Mouse (Mus musculus): ENCODE data around the gene Cops4.

Gene Cops4

DNA sequence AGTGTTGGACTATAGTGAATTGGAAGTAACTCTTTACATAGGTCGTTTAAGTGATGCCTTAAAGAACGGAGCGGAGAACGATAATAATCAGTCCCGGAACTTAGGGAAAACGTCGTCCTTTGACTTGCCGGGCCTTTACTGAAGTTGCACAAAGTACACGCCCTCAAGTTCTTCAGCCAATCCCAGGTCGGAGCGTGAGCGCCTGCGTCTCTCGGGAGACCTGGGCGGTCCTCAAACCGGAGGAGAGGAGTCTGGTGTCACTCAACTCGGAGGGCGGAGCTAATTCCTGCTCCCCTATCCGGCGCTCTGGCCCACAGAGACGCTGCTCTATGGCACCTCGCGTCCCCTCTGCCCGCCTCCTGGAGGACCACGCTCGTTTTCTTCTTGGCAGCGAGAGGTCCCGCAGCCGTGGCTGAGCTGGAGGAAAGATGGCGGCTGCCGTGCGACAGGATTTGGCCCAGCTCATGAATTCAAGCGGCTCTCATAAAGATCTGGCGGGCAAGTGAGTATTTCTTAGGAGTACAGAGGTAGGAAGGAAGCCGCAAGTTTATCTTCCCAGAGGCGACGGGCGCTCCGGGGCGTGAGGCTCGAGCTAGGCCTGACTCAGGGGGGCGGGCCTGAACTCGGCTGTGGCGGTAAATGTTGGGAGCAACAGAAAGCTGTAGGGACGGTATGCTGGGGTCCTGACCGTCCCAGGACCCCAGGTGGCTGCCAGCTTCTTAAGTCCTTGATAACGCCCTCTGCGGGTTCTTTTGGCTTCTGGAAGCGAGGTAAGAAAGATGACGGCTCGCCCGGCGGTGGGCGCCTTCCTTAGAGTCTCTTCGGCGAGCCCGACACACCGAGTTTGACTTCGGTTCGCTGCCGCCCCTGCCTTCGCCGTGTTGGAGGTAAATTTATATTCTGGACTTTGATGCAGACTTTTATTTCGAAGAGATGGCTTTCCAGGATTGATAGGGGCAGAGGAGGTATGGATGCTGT is at the start of gene Cops4:
TSS of gene Cops4 (plus strand) at position 261 of the 978 bp plus-strand sequence.
- peak; percentile 95 to 96 for DNase-seq (ENCODE audit: low spot score in 2 of 2)

DNA sequence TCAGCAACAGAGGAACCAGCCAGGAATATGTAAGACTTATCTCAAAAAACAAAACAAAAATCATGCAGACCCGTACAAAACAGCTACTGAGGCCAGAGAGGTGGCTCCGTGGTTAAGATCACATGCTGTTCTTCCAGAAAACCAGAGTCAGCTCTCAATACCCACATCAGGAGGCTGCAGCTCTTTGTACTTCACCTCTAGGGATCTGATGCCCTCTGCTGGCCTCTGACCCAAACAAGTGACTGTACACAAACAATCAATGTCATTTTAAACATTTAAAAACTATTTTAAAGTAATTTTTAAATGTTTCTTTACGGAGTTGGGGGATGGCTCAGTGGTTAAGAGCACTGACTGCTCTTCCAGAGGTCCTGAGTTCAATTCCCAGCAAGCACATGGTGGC is 41.8 kb upstream of the Cops4 start:
- no peak for DNase-seq (ENCODE audit: low spot score in 2 of 2)

DNA sequence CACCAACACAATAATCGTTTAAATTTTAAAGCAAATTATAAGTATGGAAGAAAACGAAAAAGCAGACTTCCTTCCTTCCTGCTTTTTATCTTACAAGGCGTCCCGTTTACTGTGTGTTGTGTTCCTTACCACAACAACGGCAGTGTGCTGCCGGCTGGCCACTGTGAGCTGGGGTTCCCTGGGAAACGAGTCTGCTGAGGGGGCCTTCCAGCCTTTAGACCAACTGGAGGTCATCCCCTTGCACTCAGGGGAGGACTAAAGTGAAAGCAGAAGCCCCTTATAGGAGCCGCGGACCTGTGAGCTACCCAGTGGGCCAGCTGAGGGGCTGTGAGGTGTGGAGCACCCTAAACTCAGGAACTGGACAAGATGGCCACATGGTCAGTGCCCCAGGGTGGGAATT is 40.5 kb upstream of the Cops4 start:
- no peak for DNase-seq (ENCODE audit: low spot score in 2 of 2)

DNA sequence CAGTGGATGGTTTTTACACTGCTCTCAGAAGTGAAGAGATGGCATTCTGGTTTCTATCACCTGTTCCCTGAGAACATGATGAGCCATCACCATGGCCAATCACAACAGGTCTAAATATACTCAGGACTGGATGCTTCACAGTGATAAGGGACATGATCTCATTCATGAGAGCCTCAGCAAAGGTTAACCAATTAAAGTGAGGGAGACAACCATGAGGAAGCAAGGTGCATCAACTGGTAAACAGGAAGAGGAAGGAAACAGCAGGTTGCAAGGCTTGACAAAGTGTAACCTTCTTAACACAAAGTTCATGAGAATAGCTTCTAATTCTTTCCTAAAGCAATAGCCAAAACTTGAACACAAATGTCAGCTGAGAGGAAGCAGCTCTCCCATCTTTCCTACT is 34.5 kb upstream of the Cops4 start:
- no peak for DNase-seq (ENCODE audit: low spot score in 2 of 2)

DNA sequence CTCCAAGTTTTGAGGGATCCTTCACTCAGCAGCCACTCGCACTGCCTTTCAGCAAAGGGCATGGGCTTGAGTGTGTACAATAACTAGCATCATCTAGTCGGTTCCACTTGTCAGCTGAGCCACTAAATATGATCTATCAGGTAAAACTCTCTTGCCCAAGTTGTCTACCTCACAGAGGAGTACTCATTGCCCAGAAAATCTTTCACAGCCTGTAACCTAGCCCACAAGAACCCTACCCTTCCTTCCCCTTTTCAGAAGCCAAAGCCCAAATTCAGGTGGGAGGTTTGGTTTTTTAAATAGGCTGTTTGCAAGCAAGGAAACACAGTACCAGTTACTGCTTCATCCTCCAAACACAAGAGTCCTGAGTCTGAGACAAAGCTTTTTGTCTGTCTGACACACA is 31.0 kb upstream of the Cops4 start:
- DNase-seq (ENCODE audit: low spot score in 2 of 2) = no peak

DNA sequence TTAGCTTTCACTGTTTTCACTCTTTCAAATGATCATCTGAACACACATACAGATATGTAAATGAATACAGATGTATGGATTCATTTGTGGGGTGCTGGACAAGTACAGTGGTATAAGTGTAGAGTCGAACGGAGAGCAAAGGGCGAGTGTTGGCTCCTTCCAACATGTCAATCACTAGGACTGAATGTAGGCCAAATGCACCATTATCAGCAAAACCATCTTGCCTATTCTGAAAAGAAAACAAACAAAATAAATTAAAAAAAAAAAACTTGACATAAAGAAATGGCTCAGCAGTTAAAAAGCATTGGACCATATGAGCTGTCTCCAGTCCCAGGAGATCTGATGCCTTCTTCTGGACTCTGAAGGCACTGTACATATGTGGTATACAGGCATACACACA is 29.9 kb upstream of the Cops4 start:
- no peak for DNase-seq (ENCODE audit: low spot score in 2 of 2)

DNA sequence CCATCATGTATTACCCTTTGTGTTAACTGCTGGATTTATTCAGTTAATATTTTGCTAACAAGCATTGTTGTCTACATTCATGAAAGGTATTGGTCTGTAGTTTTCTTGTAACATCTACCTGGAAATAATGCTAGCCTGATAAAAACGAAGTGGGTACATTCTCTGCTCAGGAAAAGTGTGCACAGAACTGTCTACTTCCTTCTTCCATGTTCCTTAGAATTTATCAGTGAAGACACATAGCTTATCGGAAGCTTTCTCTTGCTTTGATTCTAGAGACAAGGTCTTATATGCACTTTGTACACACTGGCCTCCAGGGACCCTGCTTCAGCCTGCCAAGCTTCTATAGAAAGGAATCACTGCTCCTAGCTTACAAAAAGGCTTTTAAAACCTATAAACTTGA is 28.8 kb upstream of the Cops4 start:
- no peak for DNase-seq (ENCODE audit: low spot score in 2 of 2)

DNA sequence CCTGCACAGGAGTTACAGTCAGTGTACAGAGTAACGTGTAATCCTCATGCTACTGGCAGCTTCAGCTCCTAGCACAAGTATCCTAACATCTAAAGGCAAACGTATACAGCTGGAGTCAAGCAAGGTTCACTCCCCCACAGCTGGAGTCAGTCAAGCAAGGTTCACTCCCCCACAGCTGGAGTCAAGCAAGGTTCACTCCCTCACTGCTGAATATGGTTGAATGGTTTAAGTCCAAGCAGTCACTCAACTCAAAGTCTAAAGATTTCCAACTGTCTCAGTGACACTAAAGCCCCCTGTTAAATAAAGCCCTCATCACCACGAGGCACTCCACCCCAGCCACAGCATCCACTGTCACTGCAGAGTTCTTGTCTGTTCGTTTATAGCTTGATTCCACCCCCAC is 26.4 kb upstream of the Cops4 start:
- no peak for DNase-seq (ENCODE audit: low spot score in 2 of 2)

DNA sequence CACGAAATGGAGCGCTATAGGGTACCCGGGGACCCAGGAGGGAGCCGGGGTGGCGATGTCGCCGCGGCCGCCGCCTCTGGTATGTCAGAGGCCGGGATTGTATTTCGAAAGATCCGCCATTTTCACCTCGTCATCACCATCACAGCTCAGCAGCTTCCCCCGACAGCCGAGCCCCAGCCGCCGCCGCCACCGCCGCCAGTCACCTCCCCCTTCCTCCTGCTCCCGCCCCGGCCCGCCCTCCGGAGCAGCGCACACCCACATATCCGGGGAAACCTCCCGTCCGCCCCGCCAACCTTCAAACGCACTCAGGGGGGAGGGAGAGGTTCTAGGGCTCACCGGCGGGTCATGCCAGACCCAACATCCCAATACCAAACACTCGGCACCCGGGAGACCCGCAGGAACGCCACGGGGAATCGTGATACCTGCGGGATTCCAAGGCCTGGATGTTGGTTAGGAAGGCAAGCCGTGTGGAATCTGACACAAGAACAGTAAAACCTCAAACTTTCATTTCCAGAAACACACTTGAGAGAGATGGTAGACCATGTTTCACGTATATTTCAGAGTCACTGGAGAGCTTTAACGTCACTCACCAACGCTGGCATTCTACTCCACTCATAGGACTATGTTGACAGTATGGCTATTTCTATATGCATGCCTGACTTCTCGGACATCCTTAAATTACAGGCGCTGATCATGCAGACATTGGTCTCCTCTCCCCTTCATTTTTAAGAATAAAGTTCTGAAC is 19.5 kb upstream of the Cops4 start:
- DNase-seq (ENCODE audit: low spot score in 2 of 2) = peak; percentile 73 to 78

DNA sequence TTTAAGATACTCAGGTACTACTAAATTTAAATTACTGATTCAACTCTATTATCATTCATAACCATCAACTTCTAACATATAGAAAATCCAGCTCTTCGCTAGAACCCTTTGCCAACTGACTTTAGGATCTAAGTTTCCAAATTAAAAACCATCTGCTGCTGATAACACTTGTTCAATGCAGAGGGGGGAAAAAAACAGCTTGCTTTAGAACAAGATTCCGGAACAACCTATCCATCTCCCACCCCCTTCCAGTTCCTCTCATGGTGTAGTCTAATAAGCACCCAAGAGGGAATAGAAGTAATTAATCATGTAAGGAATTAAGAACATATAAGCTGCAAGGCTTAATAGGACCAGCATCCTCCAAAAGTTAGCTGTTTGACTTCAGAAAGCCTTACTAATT is 18.9 kb upstream of the Cops4 start:
- no peak for DNase-seq (ENCODE audit: low spot score in 2 of 2)

DNA sequence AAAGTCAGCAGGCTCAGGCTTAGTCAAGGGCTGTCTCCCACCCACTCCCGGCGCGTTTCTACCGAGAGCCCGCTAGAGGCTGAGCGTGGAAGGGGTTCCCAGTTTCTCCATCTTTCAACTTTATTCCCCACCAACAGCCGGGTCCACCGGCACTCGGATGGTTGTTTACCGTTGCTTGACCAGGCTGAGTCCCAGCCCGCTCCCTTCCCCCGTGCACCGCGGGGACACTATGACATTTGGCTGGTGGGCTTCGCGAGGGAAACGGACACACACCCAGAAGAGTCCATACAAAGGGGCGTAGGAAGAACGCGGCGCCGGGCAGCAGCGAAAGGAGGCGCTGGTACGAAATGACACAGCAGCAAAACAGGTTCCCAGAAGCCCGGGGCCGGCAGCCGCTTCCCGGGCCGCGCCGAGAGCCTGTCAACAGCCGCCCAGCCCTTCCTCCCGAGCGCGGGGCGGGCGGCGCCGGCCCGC is 18.2 kb upstream of the Cops4 start:
- DNase-seq (ENCODE audit: low spot score in 2 of 2) = peak; percentile 26 to 46

DNA sequence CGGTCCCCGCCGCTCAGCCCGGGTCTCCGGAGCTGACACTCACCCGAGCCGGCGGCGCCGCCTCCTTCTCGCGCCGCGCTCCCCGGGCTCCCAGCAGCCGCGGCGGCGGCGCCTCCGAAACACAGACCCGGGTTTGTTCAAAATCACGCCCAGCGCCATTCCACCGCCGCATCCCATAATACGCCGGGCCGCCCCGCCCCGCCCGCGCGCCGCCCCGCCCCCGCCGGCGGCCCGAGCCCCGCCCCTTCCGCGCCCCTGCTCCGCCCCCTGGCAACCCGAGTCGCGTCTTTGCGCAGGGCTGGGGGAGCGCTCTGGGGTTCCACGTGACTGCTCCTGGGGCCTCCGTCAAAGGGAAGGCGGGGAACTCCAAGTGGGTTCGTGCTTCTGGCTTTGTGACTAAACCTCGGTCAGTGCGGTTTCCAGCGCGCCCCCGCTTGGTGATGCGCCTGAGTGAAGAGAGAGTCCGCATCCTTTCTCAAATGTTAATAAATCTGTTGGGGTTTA is 17.6 kb upstream of the Cops4 start, which contains the start of gene Lin54:
TSS of gene Lin54 (minus strand) at position 182 of the 504 bp plus-strand sequence.
- peak; percentile 64 to 75 for DNase-seq (ENCODE audit: low spot score in 2 of 2)

DNA sequence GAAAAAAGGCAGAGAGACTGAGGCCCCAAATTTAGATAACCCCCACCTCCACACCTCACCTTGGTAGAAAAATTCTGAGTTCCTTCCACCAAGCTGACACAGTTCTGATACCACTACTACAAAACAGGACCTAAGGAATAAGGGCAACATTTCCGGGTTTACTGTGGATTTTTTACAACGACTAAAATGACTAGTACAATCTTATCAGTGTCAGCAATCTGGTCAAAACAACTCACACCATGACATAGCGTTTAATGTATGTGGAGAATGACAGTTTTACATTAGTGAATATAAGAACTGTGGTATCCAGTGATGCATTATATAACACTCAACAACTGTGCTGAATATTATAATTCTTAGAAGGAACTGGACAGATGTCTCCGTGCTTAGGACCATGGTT is 16.8 kb upstream of the Cops4 start:
- DNase-seq (ENCODE audit: low spot score in 2 of 2) = no peak

DNA sequence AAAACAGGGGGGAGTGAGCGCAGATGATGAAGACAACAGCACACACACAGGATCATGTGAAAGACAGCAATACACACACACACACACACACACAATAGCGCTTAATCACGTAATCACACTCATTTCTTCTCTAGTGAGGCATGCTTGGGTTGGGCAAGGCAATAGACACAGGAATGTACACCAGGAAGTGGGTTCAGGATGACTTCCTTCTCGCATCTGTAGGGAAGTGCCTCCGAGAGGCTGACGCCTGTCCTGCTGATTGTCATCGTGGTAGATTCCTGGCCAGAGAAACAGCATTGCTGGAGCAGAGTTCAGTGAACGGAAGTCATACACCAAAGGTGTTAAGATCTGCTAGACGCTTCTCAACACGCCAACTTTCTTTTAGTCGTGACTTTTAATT is 8.9 kb upstream of the Cops4 start:
- DNase-seq (ENCODE audit: low spot score in 2 of 2) = no peak

DNA sequence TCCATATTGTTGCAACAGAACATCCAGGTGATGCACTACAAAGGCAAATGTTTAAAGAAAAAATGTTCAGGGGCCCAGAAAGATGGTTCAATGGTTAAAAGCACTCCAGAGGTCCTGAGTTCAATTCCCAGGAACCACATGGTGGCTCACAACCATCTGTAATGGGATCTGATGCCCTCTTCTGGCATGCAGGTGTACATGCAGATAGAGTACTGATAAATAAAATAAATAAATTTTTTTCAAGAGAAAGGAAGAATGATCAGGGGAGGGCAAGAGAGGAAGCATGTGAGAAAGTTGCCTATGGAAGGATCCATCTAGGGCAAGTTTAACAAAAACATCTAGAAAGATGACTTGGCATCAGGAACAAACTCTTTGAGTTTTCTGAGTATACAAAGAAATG is 5.5 kb upstream of the Cops4 start:
- no peak for DNase-seq (ENCODE audit: low spot score in 2 of 2)

DNA sequence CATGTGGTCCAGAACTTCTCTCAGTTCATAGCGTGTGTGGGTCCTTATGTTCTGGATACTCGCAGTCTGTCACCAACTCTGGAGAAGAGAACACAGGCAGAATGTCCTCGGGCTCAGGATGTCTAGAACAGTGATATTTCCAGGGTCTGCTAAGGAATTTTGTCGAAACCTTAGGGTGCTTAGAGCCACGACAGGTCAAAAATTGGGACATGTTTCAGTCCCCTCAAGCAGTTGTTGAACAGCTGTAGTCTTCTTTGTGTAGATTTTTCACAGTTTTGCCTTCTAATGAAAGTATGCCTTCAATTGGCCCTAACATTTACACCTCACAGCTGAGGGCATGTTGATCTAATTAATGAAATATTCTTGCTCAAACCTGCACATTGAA is 910 bp downstream of the Cops4 start:
- no peak for DNase-seq (ENCODE audit: low spot score in 2 of 2)

DNA sequence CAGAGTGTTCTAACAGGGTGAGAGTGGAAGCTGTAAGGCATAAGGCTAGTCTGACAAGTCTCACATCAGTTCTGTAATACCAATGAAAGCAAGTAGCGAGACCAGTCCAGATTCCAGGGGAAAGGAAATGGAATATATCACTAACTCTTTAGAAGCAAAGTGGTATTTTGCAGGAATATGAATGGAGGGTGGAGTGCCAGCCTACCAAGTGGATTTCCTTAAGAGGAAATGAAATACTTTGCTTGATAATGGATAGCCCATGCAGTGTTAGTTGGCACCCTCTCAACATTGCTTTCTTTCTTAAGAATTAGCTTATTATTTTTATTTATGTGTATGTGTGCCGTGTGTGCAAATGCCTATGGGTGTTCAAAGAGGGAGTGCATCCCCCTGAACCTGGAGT is 2.1 kb downstream of the Cops4 start:
- no peak for DNase-seq (ENCODE audit: low spot score in 2 of 2)

DNA sequence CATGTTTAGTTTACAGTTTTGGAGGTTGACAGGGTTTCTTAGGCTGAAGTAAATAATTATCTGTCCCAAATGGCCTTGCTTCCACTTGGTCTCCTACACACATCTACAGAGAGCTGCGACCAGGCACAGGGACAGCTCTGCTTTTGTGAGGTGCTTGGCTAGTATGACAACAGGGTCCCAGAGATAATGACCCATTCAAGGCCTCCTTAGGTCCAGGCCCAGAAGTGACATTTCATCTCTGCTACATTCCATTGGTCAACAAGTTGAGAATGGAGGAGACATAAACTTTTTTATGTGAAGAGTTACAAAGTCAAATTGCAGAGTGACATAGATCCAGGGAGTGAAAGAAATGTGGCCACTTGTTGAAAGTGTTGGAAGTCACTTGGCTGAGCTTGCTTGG is 5.2 kb downstream of the Cops4 start:
- no peak for DNase-seq (ENCODE audit: low spot score in 2 of 2)

DNA sequence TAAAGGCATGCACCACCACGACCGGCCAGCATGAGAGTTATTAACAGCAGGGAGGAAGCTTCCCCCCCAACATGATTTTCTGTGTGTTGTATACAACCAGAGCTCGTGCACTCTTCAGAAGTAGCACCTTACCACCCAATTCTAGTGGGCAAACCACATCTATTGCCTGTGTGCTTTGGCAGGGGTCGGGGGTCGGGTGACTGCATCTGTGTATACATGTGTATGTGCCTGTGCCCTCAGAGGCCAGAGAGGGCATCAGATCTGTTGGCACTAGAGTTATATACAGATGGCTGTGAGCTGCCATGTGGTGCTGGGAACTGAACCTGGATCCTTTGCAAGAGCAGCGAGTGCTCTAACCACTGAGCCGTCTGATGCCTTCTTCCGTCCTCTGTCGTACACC is 6.8 kb downstream of the Cops4 start:
- no peak for DNase-seq (ENCODE audit: low spot score in 2 of 2)

DNA sequence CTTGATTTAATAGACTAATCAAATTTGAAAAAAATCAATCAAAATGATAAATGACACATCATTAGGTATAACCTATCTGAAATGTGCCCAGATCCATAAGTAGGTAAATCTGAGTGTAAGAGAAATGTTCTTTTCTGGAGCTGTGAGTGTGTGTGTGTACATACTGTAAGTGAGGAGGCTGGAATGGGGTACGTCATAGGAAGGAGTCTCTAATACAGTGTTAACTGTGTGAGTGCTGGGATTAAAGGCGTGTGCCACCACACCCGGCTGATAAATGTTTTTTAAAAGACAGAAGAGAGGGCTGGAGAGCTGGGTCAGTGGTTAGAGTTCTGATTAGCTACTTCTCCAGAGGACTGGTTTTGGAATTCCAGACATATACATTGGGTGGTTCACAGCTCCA is 7.5 kb downstream of the Cops4 start:
- DNase-seq (ENCODE audit: low spot score in 2 of 2) = no peak

DNA sequence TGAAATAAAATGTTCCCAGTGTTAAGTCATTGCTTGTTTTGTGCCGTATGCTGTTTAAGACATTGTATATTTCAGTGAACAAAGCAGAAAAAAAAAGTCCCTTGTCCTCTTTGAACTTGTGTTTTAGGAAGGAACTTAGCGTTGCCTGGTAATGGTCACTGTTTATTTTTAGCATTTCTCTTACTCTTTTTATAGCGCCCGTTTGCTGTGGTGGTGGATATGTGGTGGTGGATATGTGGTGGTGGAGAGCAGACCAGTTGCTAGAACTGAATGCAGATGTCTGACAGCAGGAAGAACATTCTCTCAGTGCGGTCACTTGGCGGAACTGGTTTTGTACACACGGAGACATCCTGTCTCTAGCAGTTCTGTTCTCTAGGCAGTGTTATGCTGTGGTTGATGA is 8.1 kb downstream of the Cops4 start:
- peak; percentile 15 to 16 for DNase-seq (ENCODE audit: low spot score in 2 of 2)

DNA sequence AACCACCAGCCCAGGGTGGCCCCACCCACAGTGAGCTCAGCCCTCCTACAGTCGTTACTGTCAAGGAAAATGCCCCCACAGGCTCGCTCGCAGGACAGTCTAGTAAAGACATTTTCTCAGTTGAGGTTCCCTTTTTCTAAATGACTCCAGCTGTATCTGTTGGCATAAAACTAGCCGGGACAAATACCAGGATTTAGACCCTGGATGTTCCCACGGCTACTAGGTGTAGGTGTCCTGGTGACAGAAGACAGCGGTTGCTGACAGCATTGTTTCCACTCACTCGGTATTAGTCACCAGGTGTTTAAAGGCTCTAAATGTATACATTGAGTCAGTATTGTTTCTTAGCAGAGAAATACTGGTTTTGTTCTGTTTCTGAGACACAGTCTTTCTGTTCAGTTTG is 17.7 kb downstream of the Cops4 start:
- no peak for DNase-seq (ENCODE audit: low spot score in 2 of 2)

DNA sequence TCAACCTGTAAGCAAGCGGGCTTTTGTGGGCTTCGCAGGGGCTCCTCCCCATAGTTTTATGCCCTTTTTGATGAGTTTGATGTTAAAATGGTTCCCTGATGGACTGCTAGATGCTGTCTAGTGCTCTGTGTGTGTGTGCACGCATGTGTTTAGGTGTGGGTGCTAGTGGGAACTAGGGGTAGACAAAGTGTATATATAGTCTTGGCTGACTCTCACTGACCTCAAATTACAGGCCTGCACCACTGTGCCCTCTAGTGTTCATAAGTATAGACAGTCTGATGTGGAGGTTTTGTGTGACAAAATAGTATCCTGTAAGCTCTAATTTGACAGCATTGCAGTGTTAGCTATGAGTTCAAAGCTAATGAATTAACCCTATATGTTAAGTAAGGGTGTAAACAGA is 18.5 kb downstream of the Cops4 start:
- peak in 1 of 2 experiments; percentile 19 for DNase-seq (ENCODE audit: low spot score in 2 of 2)
